Mouse (Mus musculus) naive thymus-derived CD4-positive, alpha-beta T cell, adult 5 months (primary cell): ENCODE measurements around the gene Cox7b2. TPM values are rescaled to one million over a fixed set of nuclear protein-coding genes. Genes with fewer than 3 reads are reported as not detected.

Experiments used
- polyA plus RNA-seq: library from polyadenylated mRNA; unstranded; fragments of 100-300 nt; shearing (Covaris generic); gene quantifications from one replicate; pipeline ENCODE4 v1.2.1, GENCODE M21; 2017

Gene Cox7b2
- not detected for polyA plus RNA-seq

GRCm38 (mm10) chr5:71548079-71548478 is at the start of gene Cox7b2:
Gene Cox7b2, minus strand, starts transcription at chr5:71548205.

Other genes with a start within 250 kb of the Cox7b2 start
- 0.04 TPM for gene Gabrb1, start 109.9 kb upstream of the Cox7b2 start, polyA plus RNA-seq
- not detected for gene Gabra4, start 110.1 kb upstream of the Cox7b2 start, polyA plus RNA-seq